Mouse (Mus musculus) layer of hippocampus, adult 2 months (tissue): ENCODE measurements at regions not wholly inside any gene's neighbourhood (a gene's known extent, or its start where the extent isn't known, plus 50 kb on each side); places are given as distances from the start of the nearest gene placed in this dataset.

Source experiments
- DNase-seq, 2 experiments: peaks; one replicate each; pipeline ENCODE4 v3.0.0; 2022; ENCODE audit warnings: low spot score in 2 of 2
- H3K27ac ChIP-seq: fragments of 200-600 bp; 2 replicates; pipeline ENCODE4 v1.8.1; 2022
- H3K4me3 ChIP-seq: fragments of 200-600 bp; 2 replicates; pipeline ENCODE4 v1.8.1; 2022; ENCODE audit warnings: mild to moderate bottlenecking
- CTCF ChIP-seq: fragments of 200-600 bp; conservative IDR thresholded peaks from 2 replicates; pipeline ENCODE4 v1.8.1; 2022; ENCODE audit warnings: antibody characterized with exemption, mild to moderate bottlenecking, moderate library complexity

DNA sequence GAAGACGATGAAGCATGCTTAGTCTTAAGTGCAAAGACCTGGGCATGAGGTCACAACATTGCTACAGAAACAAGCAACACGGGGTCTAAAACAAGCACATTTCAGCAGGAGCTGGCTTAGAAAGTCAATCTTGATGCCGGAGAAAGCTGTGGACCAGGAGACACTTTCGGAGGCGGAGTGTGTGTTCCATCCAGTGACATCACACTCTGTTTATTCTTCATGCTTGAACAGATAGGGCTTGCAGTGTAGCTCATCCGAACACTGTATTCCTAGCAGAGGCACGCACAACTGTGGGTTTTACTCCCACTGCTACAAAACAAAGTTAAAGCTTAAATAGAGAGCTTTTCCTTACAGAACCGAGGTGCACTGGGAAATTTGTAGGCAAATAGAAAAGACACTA lies 66.3 kb upstream of the Btg3 start:
- peak overlapping the region; percentile 46 for H3K4me3 ChIP-seq
- peak; percentile 28 to 54 for DNase-seq
- no peak for TF ChIP-seq CTCF
- H3K27ac ChIP-seq = peak overlapping the region; percentile 96

DNA sequence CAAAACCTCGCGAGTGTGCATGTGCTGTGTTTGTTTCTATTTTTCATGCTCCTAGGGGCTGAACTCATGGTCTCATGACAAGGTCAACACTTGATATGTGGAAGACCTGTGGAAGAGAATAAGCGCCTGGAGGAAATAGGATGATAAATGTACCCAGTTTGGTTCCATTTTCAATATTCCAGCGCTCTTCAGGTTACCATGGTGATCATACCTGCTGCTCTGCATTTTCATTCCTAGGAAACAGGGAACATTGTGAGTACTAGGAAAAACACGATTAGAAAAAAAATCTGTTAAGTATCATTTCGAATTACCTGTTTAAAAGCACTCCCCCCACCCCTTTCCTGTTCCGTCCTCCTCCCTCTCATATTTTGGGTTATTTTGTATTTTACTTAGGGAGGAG lies 65.8 kb upstream of the Btg3 start:
- no peak for TF ChIP-seq CTCF
- DNase-seq = peak in 1 of 2 experiments; percentile 34
- H3K4me3 ChIP-seq = peak overlapping the region; percentile 46
- peak overlapping the region; percentile 96 for H3K27ac ChIP-seq

DNA sequence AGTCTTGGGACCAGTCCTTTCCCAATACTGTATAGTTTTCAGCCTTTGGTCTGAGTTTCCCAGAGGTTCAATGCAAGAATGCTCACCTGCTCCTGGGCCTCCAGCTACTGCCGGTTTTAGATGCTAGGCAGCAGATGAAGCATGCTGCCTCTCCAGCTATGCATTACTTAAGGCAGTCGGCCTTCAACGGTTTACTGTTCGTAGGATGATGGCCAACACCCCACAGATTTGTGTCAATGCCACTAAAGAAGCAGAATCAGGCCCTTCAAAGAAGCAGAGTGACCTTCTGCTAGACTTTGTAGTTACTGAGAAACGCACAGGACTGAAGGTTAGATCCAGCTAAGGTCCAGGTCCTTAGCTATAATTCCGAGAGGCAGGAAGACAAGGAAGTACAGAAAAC lies 65.0 kb upstream of the Btg3 start:
- DNase-seq = no peak
- H3K27ac ChIP-seq = peak overlapping the region; percentile 96
- no peak for TF ChIP-seq CTCF
- H3K4me3 ChIP-seq = no peak overlapping the region

DNA sequence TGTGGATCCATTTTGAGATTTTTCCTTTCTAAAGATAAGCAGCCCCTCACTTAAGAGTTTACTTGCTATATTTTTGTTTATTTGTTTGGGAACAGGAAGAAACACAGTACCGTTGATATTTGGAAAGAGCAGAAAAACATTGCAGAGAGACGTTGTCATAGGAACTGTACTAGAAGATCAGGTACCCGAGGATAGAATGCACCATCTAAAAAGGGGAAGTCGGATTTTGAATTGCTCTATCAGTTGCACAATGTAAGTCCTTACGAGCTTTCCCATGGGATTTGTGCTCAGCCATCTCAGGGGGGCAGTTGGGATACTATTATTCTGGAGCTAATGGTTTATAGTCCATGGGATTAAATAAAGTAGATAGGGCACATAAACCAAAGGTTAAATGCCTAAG lies 58.7 kb upstream of the Btg3 start:
- Histone ChIP-seq H3K4me3 (no peak overlapping the region), H3K27ac (no peak overlapping the region; the same call in 1 of the 2 replicates)
- TF ChIP-seq CTCF = no peak
- DNase-seq = no peak

- peak; percentile 52 to 64 for DNase-seq
- TF ChIP-seq CTCF = no peak
- Histone ChIP-seq H3K27ac (peak overlapping the region; percentile 80), H3K4me3 (peak overlapping the region; percentile 52)
Observed at GRCm38 (mm10) chr16:78427470-78428041, 50.6 kb upstream of the Btg3 start.
